Mouse (Mus musculus) thymus, adult 2 months (tissue): ENCODE results near the gene Aktip. TPM values are rescaled to one million over a fixed set of nuclear protein-coding genes. Genes with fewer than 3 reads are reported as not detected.

Experiments used
- DNase-seq: peaks from one replicate; pipeline ENCODE4 v3.0.0; 2021
- H3K27ac ChIP-seq: fragments of 200-500 bp; 2 replicates; pipeline ENCODE4 v1.5.1; 2012; ENCODE audit warnings: low read length, control low read depth; ENCODE audit not compliant: control insufficient read depth, insufficient read depth
- H3K27me3 ChIP-seq: fragments of 200-500 bp; 2 replicates; pipeline ENCODE4 v1.6.1; 2012; ENCODE audit warnings: mild to moderate bottlenecking, low read length, moderate library complexity, mixed read lengths; ENCODE audit not compliant: control insufficient read depth, insufficient read depth
- H3K36me3 ChIP-seq: fragments of 200-500 bp; 2 replicates; pipeline ENCODE4 v1.6.1; 2012; ENCODE audit warnings: mild to moderate bottlenecking, low read length, moderate library complexity; ENCODE audit not compliant: control insufficient read depth, insufficient read depth
- H3K4me1 ChIP-seq: fragments of 200-500 bp; replicated peaks from 2 replicates; pipeline ENCODE4 v1.6.1; 2012; ENCODE audit warnings: low read length; ENCODE audit not compliant: control insufficient read depth, insufficient read depth
- H3K4me3 ChIP-seq: fragments of 200-500 bp; 2 replicates; pipeline ENCODE4 v1.5.1; 2012; ENCODE audit warnings: mild to moderate bottlenecking, low read length, control low read depth, moderate library complexity; ENCODE audit not compliant: control insufficient read depth, insufficient read depth
- CTCF ChIP-seq: fragments of 200-500 bp; IDR thresholded peaks from 2 replicates; pipeline ENCODE4 v1.5.1; 2012; ENCODE audit warnings: mild to moderate bottlenecking, control low read depth, low read length, moderate library complexity, borderline replicate concordance; ENCODE audit not compliant: control insufficient read depth, poor library complexity, insufficient read depth; ENCODE audit errors: extremely low read depth
- POLR2A ChIP-seq: fragments of 200-500 bp; IDR thresholded peaks from 2 replicates; pipeline ENCODE4 v1.6.1; 2012; ENCODE audit warnings: mild to moderate bottlenecking, low read length, control low read depth, moderate library complexity; ENCODE audit not compliant: control insufficient read depth, poor library complexity, insufficient read depth; ENCODE audit errors: extremely low read depth
- WGBS: fragments of 180-500 bp; shearing (Covaris S2); methylation state at CpG from one replicate; pipeline ENCODE4 v1.1.7; 2018; 5-methylcytosine and 5-hydroxymethylcytosine counted together
- polyA plus RNA-seq: library from polyadenylated mRNA; depleted of rRNA; stranded (reverse); fragments of >200 nt; gene quantifications from 2 replicates; pipeline ENCODE4 v1.2.3, GENCODE M21; 2012; rRNA removed

Aktip gene
- 20.7 and 25.0 TPM in 2 replicates for polyA plus RNA-seq

- H3K4me1 ChIP-seq: peaks cover 12% of the 10 kb centered on the region
- TF ChIP-seq POLR2A (no peak), CTCF (no peak)
- no peak within 1 kb of the TSS for H3K4me3 ChIP-seq
- H3K36me3 ChIP-seq: no peaks in the 10 kb centered on the region
- WGBS: 97% methylated on average over 7 of the region's 7 CpGs
- no peak within 1 kb of the TSS for H3K27ac ChIP-seq
- no peak for DNase-seq
- no peaks in the 10 kb centered on the region for H3K27me3 ChIP-seq
Measured at GRCm38 (mm10) chr8:91199876-91200275, at the start of gene Aktip. Aktip (minus strand) TSS chr8:91199976.

- no peak for DNase-seq
- no peaks in the 10 kb centered on the region for H3K36me3 ChIP-seq
- H3K27ac ChIP-seq: no peak overlapping the region
- no peak overlapping the region for H3K4me3 ChIP-seq
- TF ChIP-seq CTCF (no peak), POLR2A (no peak)
- WGBS: 89% methylated on average over 4 of the region's 4 CpGs
- peaks cover 13% of the 10 kb centered on the region for H3K4me1 ChIP-seq
- H3K27me3 ChIP-seq: no peaks in the 10 kb centered on the region
Measured at GRCm38 (mm10) chr8:91245821-91246454, 46.2 kb upstream of the Aktip start.

GRCm38 (mm10) chr8:91242721-91243120 lies 42.9 kb upstream of the Aktip start:
- peaks cover 4% of the 10 kb centered on the region; the same call in 1 of the 2 replicates for H3K4me1 ChIP-seq
- DNase-seq: no peak
- H3K27me3 ChIP-seq: no peaks in the 10 kb centered on the region
- no peak for TF ChIP-seq POLR2A
- no peak for TF ChIP-seq CTCF
- no peak overlapping the region for H3K4me3 ChIP-seq
- H3K27ac ChIP-seq: no peak overlapping the region
- 73% methylated on average over 1 of the region's 1 CpGs for WGBS
- H3K36me3 ChIP-seq: no peaks in the 10 kb centered on the region

GRCm38 (mm10) chr8:91241873-91242519 lies 42.2 kb upstream of the Aktip start:
- H3K4me3 ChIP-seq: no peak overlapping the region
- 82% methylated on average over 8 of the region's 8 CpGs for WGBS
- H3K27ac ChIP-seq: no peak overlapping the region
- H3K36me3 ChIP-seq: no peaks in the 10 kb centered on the region
- DNase-seq: no peak
- H3K27me3 ChIP-seq: no peaks in the 10 kb centered on the region
- peaks cover 4% of the 10 kb centered on the region; the same call in 1 of the 2 replicates for H3K4me1 ChIP-seq
- no peak for TF ChIP-seq POLR2A
- no peak for TF ChIP-seq CTCF

DNA sequence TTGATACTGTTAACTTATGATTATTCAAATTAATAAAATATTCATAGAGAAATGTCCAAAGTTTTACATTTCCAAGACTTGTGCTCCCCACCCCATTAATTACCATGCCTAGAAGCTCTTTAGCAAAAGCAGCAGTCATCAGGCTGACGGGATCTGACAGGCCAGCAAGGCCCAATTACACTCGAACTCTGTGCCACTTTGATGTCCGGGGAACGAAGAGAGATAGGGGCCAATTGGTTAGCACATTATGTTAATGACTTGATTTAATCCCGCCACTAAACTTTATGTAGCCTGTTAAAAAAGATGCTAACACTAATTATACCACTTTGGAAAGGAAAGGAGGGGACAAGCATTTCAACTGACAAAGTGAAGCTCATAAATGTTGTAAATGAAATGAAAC lies 41.6 kb upstream of the Aktip start:
- DNase-seq: no peak
- H3K36me3 ChIP-seq: no peaks in the 10 kb centered on the region
- H3K4me3 ChIP-seq: no peak overlapping the region
- H3K27ac ChIP-seq: no peak overlapping the region
- H3K27me3 ChIP-seq: no peaks in the 10 kb centered on the region
- TF ChIP-seq POLR2A (no peak), CTCF (no peak)
- H3K4me1 ChIP-seq: peaks cover 4% of the 10 kb centered on the region; the same call in 1 of the 2 replicates
- WGBS: 95% methylated on average over 5 of the region's 5 CpGs

GRCm38 (mm10) chr8:91237191-91237590 lies 37.4 kb upstream of the Aktip start:
- 0 out of 2 replicates have a peak, but pooled peaks cover 1% of the 10 kb centered on the region for H3K4me1 ChIP-seq
- TF ChIP-seq CTCF: no peak
- no peak for TF ChIP-seq POLR2A
- H3K36me3 ChIP-seq: no peaks in the 10 kb centered on the region
- H3K4me3 ChIP-seq: no peak overlapping the region
- no peaks in the 10 kb centered on the region for H3K27me3 ChIP-seq
- DNase-seq: no peak
- no peak overlapping the region for H3K27ac ChIP-seq
- WGBS: 82% methylated on average over 2 of the region's 2 CpGs
